Mouse (Mus musculus): ENCODE results near the gene Scaf1. TPM values are rescaled to one million over a fixed set of nuclear protein-coding genes. Genes with fewer than 3 reads are reported as not detected.

Scaf1 gene
- polyA plus RNA-seq, 1 experiment = 72.1 TPM

DNA sequence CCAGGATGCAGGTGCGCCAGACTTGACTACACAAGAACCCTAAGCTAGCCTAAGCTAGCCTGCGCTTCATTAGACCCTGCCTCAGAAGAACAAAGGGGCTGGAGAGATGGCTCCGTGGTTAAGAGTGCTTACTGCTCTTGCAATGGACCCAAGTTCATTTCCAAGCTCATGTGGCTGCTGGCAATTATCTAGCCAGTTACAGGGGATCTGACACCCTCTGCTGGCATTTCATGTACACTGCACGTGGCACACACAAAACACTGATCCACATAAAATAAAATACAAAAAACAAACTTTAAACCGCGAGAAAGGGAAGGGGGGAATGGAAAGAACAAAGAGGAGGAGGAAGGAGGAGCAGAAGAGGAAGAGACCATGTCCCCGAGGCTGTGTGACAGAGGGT, 58.0 kb downstream of the Scaf1 start:
- no peak overlapping the region for H3K4me3 ChIP-seq (replicated peaks; ENCODE audit: control insufficient read depth, low read depth, low read length)
- H3K4me1 ChIP-seq (ENCODE audit: control insufficient read depth, insufficient read depth, low read length) = peaks cover 1% of the 10 kb centered on the region; the same call in 1 of the 2 replicates
- no peak overlapping the region for H3K27ac ChIP-seq (ENCODE audit: control insufficient read depth, insufficient read depth, low read depth, low read length, poor library complexity)
- 28% methylated on average over 7 of the region's 7 CpGs for WGBS
- TF ChIP-seq POLR2A (IDR thresholded peaks at IDR 0.05; ENCODE audit: borderline replicate concordance, control insufficient read depth, low read depth, low read length) (no peak), CTCF (IDR thresholded peaks at IDR 0.05; ENCODE audit: control insufficient read depth, insufficient read depth, low read length) (peak; percentile 41; the same call in 1 of the 2 replicates)

DNA sequence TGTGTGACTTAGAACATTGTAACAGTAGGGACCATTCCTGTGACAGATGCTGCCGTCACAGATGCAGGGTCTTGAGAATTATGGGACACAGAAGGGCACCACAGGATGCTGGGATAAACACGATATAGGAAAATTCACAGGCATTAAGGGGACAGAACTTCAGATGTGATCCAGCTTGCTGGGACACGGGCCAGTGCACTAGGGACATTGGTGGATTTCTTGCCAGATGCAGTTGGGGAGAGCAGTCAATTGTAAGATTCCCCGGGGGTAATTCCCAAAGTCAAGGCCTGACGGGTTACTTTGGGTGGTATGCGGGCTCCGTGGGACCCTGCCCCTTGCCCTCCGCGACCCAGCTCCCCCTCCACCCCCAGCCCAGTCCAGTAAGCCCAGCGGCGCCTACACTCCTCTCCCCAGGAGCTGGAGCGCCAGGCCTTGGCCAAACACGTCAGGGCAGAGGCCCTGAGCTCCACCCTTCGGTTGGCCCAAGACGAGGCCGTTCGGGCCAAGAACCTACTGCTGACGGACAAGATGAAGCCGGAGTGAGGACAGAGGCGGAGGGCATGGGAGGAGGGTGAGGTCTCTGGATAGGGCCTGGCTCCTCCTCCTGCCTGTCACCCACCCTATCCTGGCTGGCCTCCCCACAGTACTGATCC, 58.9 kb downstream of the Scaf1 start:
- Histone ChIP-seq H3K4me3 (replicated peaks; ENCODE audit: control insufficient read depth, low read depth, low read length) (no peak overlapping the region), H3K4me1 (ENCODE audit: control insufficient read depth, insufficient read depth, low read length) (peaks cover 5% of the 10 kb centered on the region; the same call in 1 of the 2 replicates), H3K27ac (ENCODE audit: control insufficient read depth, insufficient read depth, low read depth, low read length, poor library complexity) (no peak overlapping the region)
- 85% methylated on average over 20 of the region's 20 CpGs for WGBS
- TF ChIP-seq POLR2A (IDR thresholded peaks at IDR 0.05; ENCODE audit: borderline replicate concordance, control insufficient read depth, low read depth, low read length) = no peak
- no peak for TF ChIP-seq CTCF (IDR thresholded peaks at IDR 0.05; ENCODE audit: control insufficient read depth, insufficient read depth, low read length)

DNA sequence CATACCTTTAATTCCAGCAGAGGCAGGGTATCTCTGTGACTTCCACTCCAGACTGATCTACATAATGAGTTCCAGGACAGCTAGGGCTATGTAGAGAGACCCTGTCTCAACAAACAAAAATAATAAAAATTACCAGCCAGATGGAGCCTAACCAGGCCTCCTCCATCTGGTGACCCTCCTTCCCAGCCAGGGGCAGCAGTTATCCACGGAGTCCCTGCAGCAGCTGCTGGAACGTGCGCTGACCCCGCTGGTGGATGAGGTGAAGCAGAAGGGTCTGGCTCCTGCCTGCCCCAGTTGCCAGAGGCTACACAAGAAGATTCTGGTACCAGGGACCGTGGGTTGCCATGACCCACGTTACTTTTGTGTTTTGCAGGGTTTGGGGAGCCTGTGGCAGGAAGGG, 59.9 kb downstream of the Scaf1 start:
- Histone ChIP-seq H3K4me1 (ENCODE audit: control insufficient read depth, insufficient read depth, low read length) (peaks cover 7% of the 10 kb centered on the region), H3K27ac (ENCODE audit: control insufficient read depth, insufficient read depth, low read depth, low read length, poor library complexity) (no peak overlapping the region), H3K4me3 (replicated peaks; ENCODE audit: control insufficient read depth, low read depth, low read length) (no peak overlapping the region)
- WGBS = 80% methylated on average over 6 of the region's 6 CpGs
- TF ChIP-seq POLR2A (IDR thresholded peaks at IDR 0.05; ENCODE audit: borderline replicate concordance, control insufficient read depth, low read depth, low read length) (no peak), CTCF (IDR thresholded peaks at IDR 0.05; ENCODE audit: control insufficient read depth, insufficient read depth, low read length) (no peak)

DNA sequence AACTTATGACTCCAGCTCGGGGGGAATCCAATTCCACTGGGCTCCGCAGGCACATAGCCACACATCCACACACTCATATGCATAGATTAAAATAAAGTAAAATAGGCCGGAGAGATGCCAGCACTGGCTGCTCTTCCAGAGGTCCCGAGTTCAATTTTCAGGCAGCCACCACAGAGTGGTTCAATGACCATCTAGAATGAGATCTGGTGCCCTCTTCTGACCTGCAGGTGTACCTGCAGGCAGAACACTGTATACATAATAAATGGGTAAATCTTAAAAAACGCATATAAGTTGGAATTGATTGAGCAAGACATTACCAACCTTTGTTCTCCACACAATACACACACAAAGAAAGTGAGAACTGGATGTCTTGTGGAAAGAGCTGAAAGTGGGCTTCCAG, 60.5 kb downstream of the Scaf1 start:
- Histone ChIP-seq H3K4me1 (ENCODE audit: control insufficient read depth, insufficient read depth, low read length) (peaks cover 7% of the 10 kb centered on the region), H3K4me3 (replicated peaks; ENCODE audit: control insufficient read depth, low read depth, low read length) (no peak overlapping the region), H3K27ac (ENCODE audit: control insufficient read depth, insufficient read depth, low read depth, low read length, poor library complexity) (no peak overlapping the region)
- 35% methylated on average over 5 of the region's 5 CpGs for WGBS
- TF ChIP-seq CTCF (IDR thresholded peaks at IDR 0.05; ENCODE audit: control insufficient read depth, insufficient read depth, low read length) (peak; percentile 43; the same call in 1 of the 2 replicates), POLR2A (IDR thresholded peaks at IDR 0.05; ENCODE audit: borderline replicate concordance, control insufficient read depth, low read depth, low read length) (no peak)

DNA sequence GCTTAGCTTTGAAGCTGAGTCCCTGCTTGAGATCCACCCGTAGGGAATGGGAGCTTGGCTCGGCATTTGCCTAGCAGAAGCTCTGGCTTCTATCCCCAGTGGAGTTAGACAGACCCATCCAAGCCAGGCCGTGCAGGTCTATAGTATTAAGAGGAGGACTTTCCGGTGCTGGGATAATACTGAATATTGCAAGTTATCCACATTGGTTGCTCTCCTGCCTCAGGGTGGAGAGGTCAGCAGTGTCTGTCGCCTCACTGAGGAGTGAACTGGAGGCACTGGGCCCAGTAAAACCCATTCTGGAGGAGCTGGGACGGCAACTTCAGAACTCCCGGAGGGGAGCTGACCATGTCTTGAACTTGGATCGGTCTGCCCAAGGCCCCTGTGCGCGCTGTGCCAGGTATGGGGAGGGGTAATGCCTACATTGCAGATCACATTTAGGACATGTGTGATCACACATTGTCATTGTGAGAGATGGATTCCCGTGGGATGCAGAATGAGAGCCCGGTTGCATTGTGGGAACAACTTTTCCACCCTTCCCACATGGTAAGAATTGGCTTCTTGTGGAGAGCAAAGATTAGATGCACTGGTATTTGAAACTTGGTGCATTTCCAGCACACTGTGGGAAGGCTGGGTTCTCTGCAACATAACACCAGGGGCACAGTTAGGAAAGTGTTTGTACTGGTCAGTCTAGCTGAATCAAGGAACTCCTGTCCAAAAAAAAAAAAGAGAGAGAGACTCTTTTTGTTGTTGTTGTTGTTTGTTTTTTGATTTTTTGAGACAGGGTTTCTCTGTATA, 61.9 kb downstream of the Scaf1 start:
- no peak overlapping the region for H3K27ac ChIP-seq (ENCODE audit: control insufficient read depth, insufficient read depth, low read depth, low read length, poor library complexity)
- no peak for TF ChIP-seq CTCF (IDR thresholded peaks at IDR 0.05; ENCODE audit: control insufficient read depth, insufficient read depth, low read length)
- TF ChIP-seq POLR2A (IDR thresholded peaks at IDR 0.05; ENCODE audit: borderline replicate concordance, control insufficient read depth, low read depth, low read length) = no peak
- no peak overlapping the region for H3K4me3 ChIP-seq (replicated peaks; ENCODE audit: control insufficient read depth, low read depth, low read length)
- H3K4me1 ChIP-seq (ENCODE audit: control insufficient read depth, insufficient read depth, low read length) = peaks cover 6% of the 10 kb centered on the region
- WGBS = 89% methylated on average over 12 of the region's 12 CpGs

DNA sequence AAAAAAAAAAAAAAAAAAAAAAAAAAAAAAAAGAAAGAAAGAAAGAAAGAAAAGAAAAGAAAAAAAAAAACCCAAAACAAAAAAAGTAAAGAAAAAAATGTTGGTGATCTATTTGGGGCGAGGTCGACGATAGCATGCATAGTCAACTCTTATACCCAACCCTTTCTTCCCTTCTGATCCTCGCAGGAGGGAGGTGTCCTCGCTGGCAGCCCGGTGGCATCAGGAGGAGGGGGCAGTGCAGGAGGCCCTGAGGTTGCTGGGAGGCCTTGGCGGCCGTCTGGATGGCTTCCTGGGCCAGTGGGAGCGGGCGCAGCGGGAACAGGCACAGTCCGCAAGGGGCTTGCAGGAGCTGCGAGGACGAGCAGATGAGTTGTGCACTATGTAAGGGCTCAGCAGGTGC, 62.6 kb downstream of the Scaf1 start:
- no peak overlapping the region for H3K27ac ChIP-seq (ENCODE audit: control insufficient read depth, insufficient read depth, low read depth, low read length, poor library complexity)
- WGBS = 76% methylated on average over 14 of the region's 14 CpGs
- TF ChIP-seq POLR2A (IDR thresholded peaks at IDR 0.05; ENCODE audit: borderline replicate concordance, control insufficient read depth, low read depth, low read length) (no peak), CTCF (IDR thresholded peaks at IDR 0.05; ENCODE audit: control insufficient read depth, insufficient read depth, low read length) (no peak)
- H3K4me3 ChIP-seq (replicated peaks; ENCODE audit: control insufficient read depth, low read depth, low read length) = no peak overlapping the region
- peaks cover 6% of the 10 kb centered on the region for H3K4me1 ChIP-seq (ENCODE audit: control insufficient read depth, insufficient read depth, low read length)

Other genes starting within 250 kb of the Scaf1 start
- 24.0 and 44.7 TPM in 2 replicates for gene Nup62, start 200.3 kb downstream of the Scaf1 start, polyA plus RNA-seq (2011; ENCODE audit: insufficient read depth, insufficient read length, low replicate concordance, missing spikeins)
- 4.2 and 24.8 TPM in 2 replicates for gene Il4i1, start 200.0 kb downstream of the Scaf1 start, polyA plus RNA-seq (2011; ENCODE audit: insufficient read depth, insufficient read length, low replicate concordance, missing spikeins)
- 24.5 and 32.7 TPM in 2 replicates for gene Atf5, start 199.7 kb downstream of the Scaf1 start, polyA plus RNA-seq (2011; ENCODE audit: insufficient read depth, insufficient read length, low replicate concordance, missing spikeins)
- gene Akt1s1, start 167.4 kb downstream of the Scaf1 start, polyA plus RNA-seq (2011; ENCODE audit: insufficient read depth, insufficient read length, low replicate concordance, missing spikeins) = 28.2 and 48.0 TPM in 2 replicates
- gene Tbc1d17, start 167.3 kb downstream of the Scaf1 start, polyA plus RNA-seq (2011; ENCODE audit: insufficient read depth, insufficient read length, low replicate concordance, missing spikeins) = 24.5 and 49.2 TPM in 2 replicates
- 97.5 and 261 TPM in 2 replicates for gene Pnkp, start 159.2 kb downstream of the Scaf1 start, polyA plus RNA-seq (2011; ENCODE audit: insufficient read depth, insufficient read length, low replicate concordance, missing spikeins)
- 51.3 and 96.4 TPM in 2 replicates for gene Ptov1, start 146.6 kb downstream of the Scaf1 start, polyA plus RNA-seq (2011; ENCODE audit: insufficient read depth, insufficient read length, low replicate concordance, missing spikeins)
- 14.6 and 25.4 TPM in 2 replicates for gene Med25, start 123.7 kb downstream of the Scaf1 start, polyA plus RNA-seq (2011; ENCODE audit: insufficient read depth, insufficient read length, low replicate concordance, missing spikeins)
- gene Fuz, start 120.3 kb downstream of the Scaf1 start, polyA plus RNA-seq (2011; ENCODE audit: insufficient read depth, insufficient read length, low replicate concordance, missing spikeins) = 7.0 and 21.8 TPM in 2 replicates
- gene Ap2a1, start 86.9 kb downstream of the Scaf1 start, polyA plus RNA-seq (2011; ENCODE audit: insufficient read depth, insufficient read length, low replicate concordance, missing spikeins) = 43.5 and 60.3 TPM in 2 replicates
- gene Tsks, start 73.2 kb downstream of the Scaf1 start, polyA plus RNA-seq (2011; ENCODE audit: insufficient read depth, insufficient read length, low replicate concordance, missing spikeins) = not detected in 2 replicates
- 6.5 TPM in 2 replicates for gene Cpt1c, start 41.5 kb downstream of the Scaf1 start, polyA plus RNA-seq (2011; ENCODE audit: insufficient read depth, insufficient read length, low replicate concordance, missing spikeins)
- 192 and 337 TPM in 2 replicates for gene Prmt1, start 29.8 kb downstream of the Scaf1 start, polyA plus RNA-seq (2011; ENCODE audit: insufficient read depth, insufficient read length, low replicate concordance, missing spikeins)
- 71.4 and 165 TPM in 2 replicates for gene Irf3, start 18.7 kb downstream of the Scaf1 start, polyA plus RNA-seq (2011; ENCODE audit: insufficient read depth, insufficient read length, low replicate concordance, missing spikeins)
- 28.9 and 40.8 TPM in 2 replicates for gene Bcl2l12, start 17.7 kb downstream of the Scaf1 start, polyA plus RNA-seq (2011; ENCODE audit: insufficient read depth, insufficient read length, low replicate concordance, missing spikeins)
- 11.0 and 14.9 TPM in 2 replicates for gene Rras, start 1.6 kb upstream of the Scaf1 start, polyA plus RNA-seq (2011; ENCODE audit: insufficient read depth, insufficient read length, low replicate concordance, missing spikeins)
- 8.6 and 14.3 TPM in 2 replicates for gene Prr12, start 36.5 kb upstream of the Scaf1 start, polyA plus RNA-seq (2011; ENCODE audit: insufficient read depth, insufficient read length, low replicate concordance, missing spikeins)
- gene Nosip, start 46.1 kb upstream of the Scaf1 start, polyA plus RNA-seq (2011; ENCODE audit: insufficient read depth, insufficient read length, low replicate concordance, missing spikeins) = 31.8 and 44.8 TPM in 2 replicates
- gene Prrg2, start 46.3 kb upstream of the Scaf1 start, polyA plus RNA-seq (2011; ENCODE audit: insufficient read depth, insufficient read length, low replicate concordance, missing spikeins) = 13.8 and 18.2 TPM in 2 replicates
- 10.6 and 16.0 TPM in 2 replicates for gene Rcn3, start 75.9 kb upstream of the Scaf1 start, polyA plus RNA-seq (2011; ENCODE audit: insufficient read depth, insufficient read length, low replicate concordance, missing spikeins)
- 13.9 and 19.1 TPM in 2 replicates for gene Fcgrt, start 87.5 kb upstream of the Scaf1 start, polyA plus RNA-seq (2011; ENCODE audit: insufficient read depth, insufficient read length, low replicate concordance, missing spikeins)
- 982 and 1,240 TPM in 2 replicates for gene Rps11, start 108.1 kb upstream of the Scaf1 start, polyA plus RNA-seq (2011; ENCODE audit: insufficient read depth, insufficient read length, low replicate concordance, missing spikeins)
- 2,527 and 4,441 TPM in 2 replicates for gene Rpl13a, start 112.4 kb upstream of the Scaf1 start, polyA plus RNA-seq (2011; ENCODE audit: insufficient read depth, insufficient read length, low replicate concordance, missing spikeins)
- not detected in 2 replicates for gene Gm45713, start 119.9 kb upstream of the Scaf1 start, polyA plus RNA-seq (2011; ENCODE audit: insufficient read depth, insufficient read length, low replicate concordance, missing spikeins)
- 32.5 and 85.0 TPM in 2 replicates for gene Flt3l, start 120.1 kb upstream of the Scaf1 start, polyA plus RNA-seq (2011; ENCODE audit: insufficient read depth, insufficient read length, low replicate concordance, missing spikeins)
- 39.2 and 92.4 TPM in 2 replicates for gene Pih1d1, start 137.9 kb upstream of the Scaf1 start, polyA plus RNA-seq (2011; ENCODE audit: insufficient read depth, insufficient read length, low replicate concordance, missing spikeins)
- 49.6 and 113 TPM in 2 replicates for gene Aldh16a1, start 138.2 kb upstream of the Scaf1 start, polyA plus RNA-seq (2011; ENCODE audit: insufficient read depth, insufficient read length, low replicate concordance, missing spikeins)
- 1.3 TPM in 1 of 2 replicates, not detected in the other for gene Slc17a7, start 147.6 kb upstream of the Scaf1 start, polyA plus RNA-seq (2011; ENCODE audit: insufficient read depth, insufficient read length, low replicate concordance, missing spikeins)
- gene Gfy, start 163.2 kb upstream of the Scaf1 start, polyA plus RNA-seq (2011; ENCODE audit: insufficient read depth, insufficient read length, low replicate concordance, missing spikeins) = 1.2 TPM in 1 of 2 replicates, not detected in the other
- not detected in 2 replicates for gene Pth2, start 164.6 kb upstream of the Scaf1 start, polyA plus RNA-seq (2011; ENCODE audit: insufficient read depth, insufficient read length, low replicate concordance, missing spikeins)
- not detected in 2 replicates for gene Ccdc155, start 188.5 kb upstream of the Scaf1 start, polyA plus RNA-seq (2011; ENCODE audit: insufficient read depth, insufficient read length, low replicate concordance, missing spikeins)
- 1.5 TPM in 1 of 2 replicates, not detected in the other for gene Dkkl1, start 195.8 kb upstream of the Scaf1 start, polyA plus RNA-seq (2011; ENCODE audit: insufficient read depth, insufficient read length, low replicate concordance, missing spikeins)
- 5.0 and 10.9 TPM in 2 replicates for gene Tead2, start 199.4 kb upstream of the Scaf1 start, polyA plus RNA-seq (2011; ENCODE audit: insufficient read depth, insufficient read length, low replicate concordance, missing spikeins)
- gene Cd37, start 222.8 kb upstream of the Scaf1 start, polyA plus RNA-seq (2011; ENCODE audit: insufficient read depth, insufficient read length, low replicate concordance, missing spikeins) = 214 and 405 TPM in 2 replicates
- not detected in 2 replicates for gene Slc6a16, start 224.7 kb upstream of the Scaf1 start, polyA plus RNA-seq (2011; ENCODE audit: insufficient read depth, insufficient read length, low replicate concordance, missing spikeins)